Mouse (Mus musculus) hindbrain, embryonic 13.5 days (tissue): Measurements from ENCODE around the gene Fam117a. TPM values are rescaled to one million over a fixed set of nuclear protein-coding genes. Genes with fewer than 3 reads are reported as not detected.

Source experiments
- ATAC-seq: fragments of 200-750 bp; cut with Nextera tagmentation; 2 replicates; pipeline ENCODE4 v1.8.0; 2017; ENCODE audit warnings: moderate TSS enrichment; ENCODE audit not compliant: low FRiP score
- H3K27ac ChIP-seq: fragments of 300-500 bp; sonication (generic); 2 replicates; pipeline ENCODE4 v1.5.1; 2015; ENCODE audit warnings: inconsistent platforms, mild to moderate bottlenecking, moderate library complexity
- H3K27me3 ChIP-seq: fragments of 300-500 bp; sonication (generic); 2 replicates; pipeline ENCODE4 v1.6.1; 2015; ENCODE audit warnings: mild to moderate bottlenecking, inconsistent platforms
- H3K36me3 ChIP-seq: fragments of 300-500 bp; sonication (generic); 2 replicates; pipeline ENCODE4 v1.6.1; 2015; ENCODE audit warnings: mild to moderate bottlenecking, inconsistent platforms
- H3K4me1 ChIP-seq: fragments of 300-500 bp; sonication (generic); replicated peaks from 2 replicates; pipeline ENCODE4 v1.6.1; 2015; ENCODE audit warnings: inconsistent platforms
- H3K4me2 ChIP-seq: fragments of 300-500 bp; sonication (generic); 2 replicates; pipeline ENCODE4 v1.6.1; 2015; ENCODE audit warnings: inconsistent platforms, mild to moderate bottlenecking, moderate library complexity
- H3K4me3 ChIP-seq: fragments of 300-500 bp; sonication (generic); 2 replicates; pipeline ENCODE4 v1.5.1; 2015; ENCODE audit warnings: mild to moderate bottlenecking, inconsistent platforms
- H3K9ac ChIP-seq: fragments of 300-500 bp; sonication (generic); 2 replicates; pipeline ENCODE4 v1.6.1; 2015; ENCODE audit warnings: mild to moderate bottlenecking, inconsistent platforms
- H3K9me3 ChIP-seq: fragments of 300-500 bp; sonication (generic); 2 replicates; pipeline ENCODE4 v1.6.1; 2016; ENCODE audit warnings: inconsistent platforms
- WGBS: fragments of 180-500 bp; shearing (Covaris S2); methylation state at CpG from one replicate; pipeline ENCODE4 v1.1.7; 2015; 5-methylcytosine and 5-hydroxymethylcytosine counted together
- polyA plus RNA-seq: library from polyadenylated mRNA; unstranded; fragments of >200 nt; fragmentation: Nextera tagmentation; extraction: Ambion mirVana; gene quantifications from 2 replicates; pipeline ENCODE4 v1.2.1, GENCODE M21; 2015

The Fam117a gene
- polyA plus RNA-seq, 1 experiment from 2014 or later, result 3.5 TPM

- H3K27ac ChIP-seq, result no peak overlapping the region
- H3K36me3 ChIP-seq, result no peaks in the 10 kb centered on the region
- no peak overlapping the region for H3K9ac ChIP-seq
- WGBS, result 76% methylated on average over 5 of the region's 5 CpGs
- peaks cover 22% of the 10 kb centered on the region for H3K4me1 ChIP-seq
- no peak overlapping the region for H3K4me2 ChIP-seq
- ATAC-seq, result no peak
- H3K4me3 ChIP-seq, result no peak overlapping the region
- peaks cover 12% of the 10 kb centered on the region for H3K27me3 ChIP-seq
- H3K9me3 ChIP-seq, result no peaks in the 10 kb centered on the region
These were observed 2.3 kb upstream of the Fam117a start for GRCm38 (mm10) chr11:95334448-95335060.

- H3K27ac ChIP-seq, result no peak overlapping the region
- peaks cover 33% of the 10 kb centered on the region for H3K4me1 ChIP-seq
- no peaks in the 10 kb centered on the region for H3K9me3 ChIP-seq
- peak; percentile 87 for ATAC-seq
- H3K27me3 ChIP-seq, result peaks cover 12% of the 10 kb centered on the region
- peak overlapping the region; percentile 86 for H3K4me3 ChIP-seq
- peak overlapping the region; percentile 80 for H3K9ac ChIP-seq
- H3K4me2 ChIP-seq, result peak overlapping the region; percentile 95
- under 1% methylated on average over 49 of the region's 50 CpGs for WGBS
- H3K36me3 ChIP-seq, result no peaks in the 10 kb centered on the region
These were observed 453 bp downstream of the Fam117a start for GRCm38 (mm10) chr11:95337129-95337813.

- WGBS, result 25% methylated on average over 9 of the region's 9 CpGs
- Histone ChIP-seq H3K9me3 (no peaks in the 10 kb centered on the region), H3K27ac (no peak overlapping the region), H3K4me1 (peaks cover 33% of the 10 kb centered on the region), H3K4me2 (peak overlapping the region; percentile 95), H3K9ac (peak overlapping the region; percentile 80), H3K27me3 (peaks cover 12% of the 10 kb centered on the region), H3K4me3 (peak overlapping the region; percentile 86), H3K36me3 (no peaks in the 10 kb centered on the region)
- ATAC-seq, result no peak
These were observed 1.1 kb downstream of the Fam117a start for GRCm38 (mm10) chr11:95337846-95338342.

- ATAC-seq, result no peak
- Histone ChIP-seq H3K9ac (peak overlapping the region; percentile 46; the same call in 1 of the 2 replicates), H3K4me3 (no peak overlapping the region), H3K27ac (peak overlapping the region; percentile 30; the same call in 1 of the 2 replicates), H3K27me3 (peaks cover 8% of the 10 kb centered on the region), H3K9me3 (no peaks in the 10 kb centered on the region), H3K4me2 (peak overlapping the region; percentile 95), H3K36me3 (no peaks in the 10 kb centered on the region), H3K4me1 (peaks cover 33% of the 10 kb centered on the region)
- WGBS, result 17% methylated on average over 14 of the region's 14 CpGs
These were observed 2.7 kb downstream of the Fam117a start for GRCm38 (mm10) chr11:95339471-95340021.

- no peaks in the 10 kb centered on the region for H3K9me3 ChIP-seq
- no peak overlapping the region for H3K9ac ChIP-seq
- H3K36me3 ChIP-seq, result no peaks in the 10 kb centered on the region
- peaks cover 37% of the 10 kb centered on the region for H3K4me1 ChIP-seq
- ATAC-seq, result no peak
- WGBS, result 57% methylated on average over 1 of the region's 1 CpGs
- no peak overlapping the region for H3K4me2 ChIP-seq
- H3K27me3 ChIP-seq, result peaks cover 8% of the 10 kb centered on the region
- H3K4me3 ChIP-seq, result no peak overlapping the region
- H3K27ac ChIP-seq, result no peak overlapping the region
These were observed 3.4 kb downstream of the Fam117a start for GRCm38 (mm10) chr11:95340259-95340658.

- no peak for ATAC-seq
- 35% methylated on average over 5 of the region's 5 CpGs for WGBS
- Histone ChIP-seq H3K27ac (no peak overlapping the region), H3K9me3 (no peaks in the 10 kb centered on the region), H3K9ac (no peak overlapping the region), H3K36me3 (no peaks in the 10 kb centered on the region), H3K4me2 (no peak overlapping the region), H3K4me3 (no peak overlapping the region), H3K4me1 (peaks cover 39% of the 10 kb centered on the region), H3K27me3 (peaks cover 8% of the 10 kb centered on the region)
These were observed 3.8 kb downstream of the Fam117a start for GRCm38 (mm10) chr11:95340664-95341063.

- H3K27me3 ChIP-seq, result peaks cover 1% of the 10 kb centered on the region
- H3K4me3 ChIP-seq, result no peak overlapping the region
- no peak overlapping the region for H3K27ac ChIP-seq
- H3K9ac ChIP-seq, result 0 out of 2 replicates have a peak overlapping the region, but pooled peaks have one; percentile 24
- peaks cover 29% of the 10 kb centered on the region for H3K4me1 ChIP-seq
- H3K4me2 ChIP-seq, result no peak overlapping the region
- no peaks in the 10 kb centered on the region for H3K9me3 ChIP-seq
- no peaks in the 10 kb centered on the region for H3K36me3 ChIP-seq
- ATAC-seq, result no peak
- 69% methylated on average over 4 of the region's 4 CpGs for WGBS
These were observed 6.4 kb downstream of the Fam117a start for GRCm38 (mm10) chr11:95343180-95343579.

GRCm38 (mm10) chr11:95344181-95344580, 7.4 kb downstream of the Fam117a start:
- ATAC-seq, result no peak
- H3K4me1 ChIP-seq, result peaks cover 21% of the 10 kb centered on the region
- H3K27me3 ChIP-seq, result no peaks in the 10 kb centered on the region
- H3K9ac ChIP-seq, result no peak overlapping the region
- H3K4me2 ChIP-seq, result no peak overlapping the region
- no peak overlapping the region for H3K27ac ChIP-seq
- no peak overlapping the region for H3K4me3 ChIP-seq
- no peaks in the 10 kb centered on the region for H3K9me3 ChIP-seq
- 0 out of 2 replicates have a peak, but pooled peaks cover 3% of the 10 kb centered on the region for H3K36me3 ChIP-seq
- WGBS, result 85% methylated on average over 2 of the region's 2 CpGs

- no peak for ATAC-seq
- Histone ChIP-seq H3K4me3 (no peak overlapping the region), H3K9me3 (no peaks in the 10 kb centered on the region), H3K27me3 (no peaks in the 10 kb centered on the region), H3K9ac (no peak overlapping the region), H3K4me1 (peaks cover 4% of the 10 kb centered on the region; the same call in 1 of the 2 replicates), H3K4me2 (no peak overlapping the region), H3K36me3 (0 out of 2 replicates have a peak, but pooled peaks cover 3% of the 10 kb centered on the region), H3K27ac (no peak overlapping the region)
- WGBS, result 69% methylated on average over 6 of the region's 6 CpGs
These were observed 13.5 kb downstream of the Fam117a start for GRCm38 (mm10) chr11:95350289-95350688.

- H3K4me1 ChIP-seq, result peaks cover 3% of the 10 kb centered on the region; the same call in 1 of the 2 replicates
- 96% methylated on average over 3 of the region's 3 CpGs for WGBS
- ATAC-seq, result no peak
- 0 out of 2 replicates have a peak, but pooled peaks cover 3% of the 10 kb centered on the region for H3K36me3 ChIP-seq
- no peaks in the 10 kb centered on the region for H3K27me3 ChIP-seq
- H3K9me3 ChIP-seq, result no peaks in the 10 kb centered on the region
- H3K4me3 ChIP-seq, result no peak overlapping the region
- H3K27ac ChIP-seq, result no peak overlapping the region
- no peak overlapping the region for H3K4me2 ChIP-seq
- no peak overlapping the region for H3K9ac ChIP-seq
These were observed 14.1 kb downstream of the Fam117a start for GRCm38 (mm10) chr11:95350960-95351359.

- no peak for ATAC-seq
- H3K4me3 ChIP-seq, result no peak overlapping the region
- no peaks in the 10 kb centered on the region for H3K9me3 ChIP-seq
- 0 out of 2 replicates have a peak, but pooled peaks cover 3% of the 10 kb centered on the region for H3K36me3 ChIP-seq
- H3K4me2 ChIP-seq, result no peak overlapping the region
- no peak overlapping the region for H3K27ac ChIP-seq
- 89% methylated on average over 2 of the region's 2 CpGs for WGBS
- peaks cover 15% of the 10 kb centered on the region for H3K4me1 ChIP-seq
- H3K27me3 ChIP-seq, result no peaks in the 10 kb centered on the region
- H3K9ac ChIP-seq, result no peak overlapping the region
These were observed 15.9 kb downstream of the Fam117a start for GRCm38 (mm10) chr11:95352686-95353085.

- no peak overlapping the region for H3K27ac ChIP-seq
- H3K4me2 ChIP-seq, result no peak overlapping the region
- H3K4me3 ChIP-seq, result no peak overlapping the region
- no peaks in the 10 kb centered on the region for H3K9me3 ChIP-seq
- 91% methylated on average over 9 of the region's 9 CpGs for WGBS
- 0 out of 2 replicates have a peak, but pooled peaks cover 3% of the 10 kb centered on the region for H3K36me3 ChIP-seq
- H3K4me1 ChIP-seq, result peaks cover 15% of the 10 kb centered on the region
- no peaks in the 10 kb centered on the region for H3K27me3 ChIP-seq
- no peak overlapping the region for H3K9ac ChIP-seq
- ATAC-seq, result no peak
These were observed 16.4 kb downstream of the Fam117a start for GRCm38 (mm10) chr11:95353226-95353625.
